Mouse (Mus musculus) hindbrain, embryonic 10.5 days (tissue): ENCODE measurements around the gene Gimap8. TPM values are rescaled to one million over a fixed set of nuclear protein-coding genes. Genes with fewer than 3 reads are reported as not detected.
"Not testable (repeated sequence)": the region's sequence is repeated elsewhere in the genome, so short reads cannot be mapped to it uniquely, and the experiment has no call there.

Experiments used
- DNase-seq: peaks from one replicate; pipeline ENCODE4 v3.0.0-alpha.2; 2017; ENCODE audit warnings: low spot score
- H3K27ac ChIP-seq: fragments of 300-500 bp; sonication (generic); 2 replicates; pipeline ENCODE4 v1.5.1; 2016; ENCODE audit warnings: mild to moderate bottlenecking, moderate library complexity
- H3K27me3 ChIP-seq: fragments of 300-500 bp; sonication (generic); 2 replicates; pipeline ENCODE4 v1.6.1; 2016; ENCODE audit warnings: mild to moderate bottlenecking; ENCODE audit not compliant: poor library complexity, insufficient read depth, severe bottlenecking
- H3K36me3 ChIP-seq: fragments of 300-500 bp; sonication (generic); 2 replicates; pipeline ENCODE4 v1.6.1; 2016; ENCODE audit warnings: mild to moderate bottlenecking, moderate library complexity
- H3K4me1 ChIP-seq: fragments of 300-500 bp; sonication (generic); replicated peaks from 2 replicates; pipeline ENCODE4 v1.6.1; 2016; ENCODE audit warnings: mild to moderate bottlenecking
- H3K4me3 ChIP-seq: fragments of 300-500 bp; sonication (generic); 2 replicates; pipeline ENCODE4 v1.5.1; 2016; ENCODE audit warnings: mild to moderate bottlenecking, moderate library complexity
- H3K9me3 ChIP-seq: fragments of 300-500 bp; sonication (generic); 2 replicates; pipeline ENCODE4 v1.6.1; 2016; ENCODE audit warnings: mild to moderate bottlenecking, moderate library complexity
- WGBS: fragments of 180-500 bp; shearing (Covaris S2); methylation state at CpG from one replicate; pipeline ENCODE4 v1.1.7; 2016; 5-methylcytosine and 5-hydroxymethylcytosine counted together
- polyA plus RNA-seq: library from polyadenylated mRNA; unstranded; fragments of >200 nt; fragmentation: Nextera tagmentation; extraction: Ambion mirVana; gene quantifications from 2 replicates; pipeline ENCODE4 v1.2.1, GENCODE M21; 2016

Gimap8 gene
- polyA plus RNA-seq, 1 experiment from 2014 or later: 0.37 TPM

DNA sequence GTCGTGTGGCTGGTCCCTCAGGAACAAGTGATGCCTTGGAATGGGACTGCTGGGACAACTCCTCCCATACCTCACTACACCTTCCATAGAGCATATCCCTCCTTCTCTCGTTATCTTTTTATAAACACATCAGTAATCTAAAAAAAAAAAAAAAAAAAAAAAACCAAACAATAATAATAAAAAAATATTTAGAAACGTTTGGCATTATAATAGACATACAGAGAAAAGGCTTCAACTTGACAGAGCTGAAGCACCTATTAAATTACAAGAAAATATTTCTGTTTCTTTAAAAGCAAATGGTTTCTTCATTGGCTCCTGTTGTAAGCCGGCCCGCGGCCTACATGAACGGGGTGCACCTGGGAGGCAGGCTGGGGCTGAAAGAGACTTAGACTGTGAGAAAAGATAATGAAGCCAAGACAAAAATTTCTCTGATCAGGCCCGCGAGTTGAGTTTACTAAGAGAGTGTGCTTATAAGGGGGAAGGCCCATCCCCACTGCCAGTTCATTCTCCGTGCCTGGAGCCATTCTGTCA, 28.4 kb downstream of the Gimap8 start:
- 44% methylated on average over 10 of the region's 10 CpGs for WGBS
- Histone ChIP-seq H3K4me3 (peak overlapping the region; percentile 37), H3K9me3 (no peaks in the 10 kb centered on the region), H3K4me1 (peaks cover 12% of the 10 kb centered on the region), H3K27me3 (no peaks in the 10 kb centered on the region), H3K27ac (peak overlapping the region; percentile 74), H3K36me3 (no peaks in the 10 kb centered on the region)
- DNase-seq: no peak

- DNase-seq: peak; percentile 35
- Histone ChIP-seq H3K9me3 (no peaks in the 10 kb centered on the region), H3K27me3 (no peaks in the 10 kb centered on the region), H3K4me3 (peak within 1 kb of the TSS; percentile 37), H3K4me1 (peaks cover 12% of the 10 kb centered on the region), H3K27ac (peak within 1 kb of the TSS; percentile 74), H3K36me3 (no peaks in the 10 kb centered on the region)
- WGBS: 16% methylated on average over 13 of the region's 13 CpGs
These were observed 29.2 kb downstream of the Gimap8 start, which contains the start of gene Gimap9 for GRCm38 (mm10) chr6:48675931-48676859. Gimap9 (plus strand) TSS chr6:48676129.

GRCm38 (mm10) chr6:48676860-48677415, 29.9 kb downstream of the Gimap8 start:
- no peak for DNase-seq
- Histone ChIP-seq H3K4me3 (no peak overlapping the region), H3K27me3 (no peaks in the 10 kb centered on the region), H3K27ac (0 out of 2 replicates have a peak overlapping the region, but pooled peaks have one; percentile 74), H3K9me3 (no peaks in the 10 kb centered on the region), H3K36me3 (no peaks in the 10 kb centered on the region), H3K4me1 (peaks cover 12% of the 10 kb centered on the region)
- WGBS: 84% methylated on average over 5 of the region's 5 CpGs

- no peak for DNase-seq
- Histone ChIP-seq H3K27me3 (no peaks in the 10 kb centered on the region), H3K27ac (no peak overlapping the region), H3K4me1 (peaks cover 12% of the 10 kb centered on the region), H3K4me3 (no peak overlapping the region), H3K9me3 (no peaks in the 10 kb centered on the region), H3K36me3 (no peaks in the 10 kb centered on the region)
- WGBS: 93% methylated on average over 17 of the region's 17 CpGs
These were observed 30.7 kb downstream of the Gimap8 start for GRCm38 (mm10) chr6:48677492-48678345.

DNA sequence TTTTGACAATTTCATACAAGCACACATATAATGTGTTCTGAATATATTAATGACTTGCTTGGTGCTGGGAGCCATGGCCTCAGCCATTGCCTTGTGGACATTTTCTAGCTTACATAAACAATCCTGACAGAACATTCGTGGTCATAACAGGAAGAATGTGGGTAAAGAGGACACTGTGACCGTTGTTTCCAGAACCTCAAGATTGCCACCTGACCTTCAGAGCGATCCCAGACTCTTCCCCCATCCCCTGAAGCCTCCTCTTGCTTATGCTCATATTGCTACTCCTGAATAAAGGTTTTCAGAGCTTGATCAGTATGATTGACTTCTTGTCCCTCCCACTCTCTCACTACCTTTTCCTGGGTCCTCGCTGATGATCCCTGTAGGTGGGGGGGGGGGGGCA, 31.4 kb downstream of the Gimap8 start:
- DNase-seq: no peak
- Histone ChIP-seq H3K36me3 (no peaks in the 10 kb centered on the region), H3K27me3 (no peaks in the 10 kb centered on the region), H3K9me3 (no peaks in the 10 kb centered on the region), H3K4me3 (no peak overlapping the region), H3K27ac (no peak overlapping the region), H3K4me1 (peaks cover 12% of the 10 kb centered on the region)
- 77% methylated on average over 4 of the region's 4 CpGs for WGBS

DNA sequence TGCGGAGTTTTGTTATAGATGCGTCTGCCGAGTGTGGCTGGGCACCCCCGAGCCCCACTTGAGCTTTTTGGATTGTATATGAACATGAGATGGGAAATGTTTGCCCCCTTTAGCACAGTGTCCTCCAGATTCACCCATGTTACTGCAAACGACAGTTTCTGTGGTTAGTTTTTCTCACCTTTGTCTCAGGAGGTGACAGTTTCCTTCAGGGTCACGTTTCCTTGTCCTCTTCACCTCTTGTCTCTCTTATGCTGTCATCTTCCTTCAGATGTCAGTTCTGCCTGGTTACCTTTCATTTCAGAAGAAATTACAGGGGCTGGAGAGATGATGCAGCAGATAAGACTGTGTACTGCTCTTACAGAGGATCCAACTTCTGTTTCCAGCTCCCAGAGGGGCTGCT, 32.7 kb downstream of the Gimap8 start:
- no peak for DNase-seq
- H3K4me3 ChIP-seq: no peak overlapping the region
- no peaks in the 10 kb centered on the region for H3K36me3 ChIP-seq
- no peak overlapping the region for H3K27ac ChIP-seq
- 86% methylated on average over 6 of the region's 6 CpGs for WGBS
- no peaks in the 10 kb centered on the region for H3K9me3 ChIP-seq
- H3K4me1 ChIP-seq: peaks cover 12% of the 10 kb centered on the region
- no peaks in the 10 kb centered on the region for H3K27me3 ChIP-seq

DNA sequence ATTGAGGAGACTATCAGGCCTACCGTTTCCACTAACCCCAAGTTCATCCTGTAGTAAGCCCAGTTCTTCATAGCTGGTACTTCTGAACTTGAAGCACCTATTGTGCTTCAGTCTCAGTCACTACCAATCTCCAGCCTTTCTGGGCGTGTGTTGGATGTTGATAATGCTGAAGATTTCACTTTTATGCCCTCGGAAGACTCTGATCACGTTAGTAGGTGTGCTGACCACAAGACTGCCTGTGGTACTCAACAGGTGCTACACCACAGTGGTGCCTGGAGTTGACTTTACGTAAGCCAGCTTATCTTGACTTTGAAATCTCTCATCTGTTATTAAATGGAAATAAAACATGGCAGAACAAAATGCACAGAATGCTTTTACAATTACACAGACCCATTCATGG, 33.4 kb downstream of the Gimap8 start:
- DNase-seq: no peak
- WGBS: 83% methylated on average over 5 of the region's 5 CpGs

DNA sequence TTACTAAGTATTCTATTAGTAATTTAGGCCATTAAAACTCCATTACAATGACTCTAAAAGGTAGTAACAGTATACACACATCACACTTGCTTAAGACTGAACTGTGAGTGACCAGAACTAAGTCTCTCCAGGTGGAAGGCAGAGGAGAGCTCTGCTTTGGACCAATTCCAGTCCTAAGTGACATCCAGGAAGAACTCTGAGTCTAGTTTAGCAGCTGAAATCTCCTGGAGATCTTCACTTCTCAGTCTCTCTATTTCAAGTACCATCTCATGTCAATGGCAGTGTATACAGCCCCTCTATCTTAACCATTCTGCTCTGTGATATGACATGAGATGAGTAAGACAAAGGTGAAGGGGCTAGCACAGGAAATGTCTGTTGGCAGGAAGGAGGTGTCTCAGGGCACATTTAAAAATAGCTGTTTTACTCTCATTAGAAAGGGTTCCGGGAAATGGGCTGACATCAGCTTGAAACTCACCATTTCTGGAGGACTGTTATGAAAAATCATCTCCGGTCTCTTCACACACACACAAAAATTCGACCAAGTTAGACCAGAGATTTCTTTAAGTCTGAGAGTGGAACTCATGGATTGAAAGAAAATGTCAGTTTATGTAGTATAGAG, 34.5 kb downstream of the Gimap8 start:
- H3K27ac ChIP-seq: no peak overlapping the region
- DNase-seq: no peak
- H3K36me3 ChIP-seq: no peaks in the 10 kb centered on the region
- no peaks in the 10 kb centered on the region for H3K9me3 ChIP-seq
- peaks cover under 1% of the 10 kb centered on the region; the same call in 1 of the 2 replicates for H3K4me1 ChIP-seq
- 84% methylated on average over 3 of the region's 3 CpGs for WGBS
- no peaks in the 10 kb centered on the region for H3K27me3 ChIP-seq
- no peak overlapping the region for H3K4me3 ChIP-seq

More for the DNA sequence above, 33.4 kb downstream of the Gimap8 start:
- H3K4me1 ChIP-seq: peaks cover 12% of the 10 kb centered on the region
- no peaks in the 10 kb centered on the region for H3K9me3 ChIP-seq
- H3K4me3 ChIP-seq: no peak overlapping the region
- H3K27me3 ChIP-seq: no peaks in the 10 kb centered on the region
- no peak overlapping the region for H3K27ac ChIP-seq
- H3K36me3 ChIP-seq: no peaks in the 10 kb centered on the region

GRCm38 (mm10) chr6:48682271-48682670, 35.2 kb downstream of the Gimap8 start:
- H3K36me3 ChIP-seq: no peaks in the 10 kb centered on the region
- no peak overlapping the region for H3K27ac ChIP-seq
- no peak for DNase-seq
- 87% methylated on average over 4 of the region's 4 CpGs for WGBS
- no peak overlapping the region for H3K4me3 ChIP-seq
- no peaks in the 10 kb centered on the region for H3K4me1 ChIP-seq
- H3K9me3 ChIP-seq: no peaks in the 10 kb centered on the region
- H3K27me3 ChIP-seq: no peaks in the 10 kb centered on the region

GRCm38 (mm10) chr6:48683263-48683821, 36.3 kb downstream of the Gimap8 start:
- not testable (repeated sequence) for H3K9me3 ChIP-seq, H3K36me3 ChIP-seq, H3K4me3 ChIP-seq, DNase-seq, H3K27me3 ChIP-seq, H3K27ac ChIP-seq, H3K4me1 ChIP-seq
- WGBS: 90% methylated on average over 4 of the region's 4 CpGs

GRCm38 (mm10) chr6:48684319-48684718, 37.3 kb downstream of the Gimap8 start, which contains the start of gene Gimap4:
Gimap4 (plus strand) TSS chr6:48684549.
- no peak for DNase-seq
- no peak within 1 kb of the TSS for H3K27ac ChIP-seq
- no peaks in the 10 kb centered on the region for H3K4me1 ChIP-seq
- 84% methylated on average over 5 of the region's 5 CpGs for WGBS
- H3K9me3 ChIP-seq: no peaks in the 10 kb centered on the region
- H3K4me3 ChIP-seq: no peak within 1 kb of the TSS
- no peaks in the 10 kb centered on the region for H3K27me3 ChIP-seq
- no peaks in the 10 kb centered on the region for H3K36me3 ChIP-seq

DNA sequence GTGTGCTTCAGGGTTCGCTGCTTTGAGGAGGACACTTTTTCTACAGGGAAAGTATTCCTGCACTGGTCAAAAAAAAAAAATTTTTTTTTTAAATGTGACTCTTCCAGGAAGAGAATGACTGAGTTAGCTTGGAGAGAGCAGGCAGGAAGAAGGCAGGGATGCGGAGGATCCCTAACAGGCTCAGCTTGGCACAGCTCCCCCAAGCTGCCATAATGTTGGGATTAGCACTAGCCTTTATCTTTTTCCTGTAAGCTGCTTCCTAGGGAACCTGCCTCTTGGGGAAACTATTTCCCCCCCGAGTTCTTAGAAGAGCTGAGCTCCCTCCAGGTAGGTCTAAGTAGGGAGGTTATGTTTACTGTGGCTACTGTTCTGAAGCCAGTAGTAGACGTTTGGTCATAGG, 37.8 kb downstream of the Gimap8 start:
- Histone ChIP-seq H3K9me3 (no peaks in the 10 kb centered on the region), H3K27ac (no peak overlapping the region), H3K4me1 (no peaks in the 10 kb centered on the region), H3K4me3 (no peak overlapping the region), H3K27me3 (no peaks in the 10 kb centered on the region), H3K36me3 (no peaks in the 10 kb centered on the region)
- no peak for DNase-seq
- 65% methylated on average over 4 of the region's 4 CpGs for WGBS
